Mouse (Mus musculus): ENCODE results near the gene Mgat4d.
"Not testable (repeated sequence)": the region's sequence is repeated elsewhere in the genome, so short reads cannot be mapped to it uniquely, and the experiment has no call there.

The Mgat4d gene

GRCm38 (mm10) chr8:83390006-83390701 is 41.9 kb downstream of the Mgat4d start:
- peak; percentile 70 for DNase-seq (ENCODE audit: low read depth, low spot score)

- peak; percentile 53 for DNase-seq (ENCODE audit: low read depth, low spot score)
Observed at GRCm38 (mm10) chr8:83392521-83392920, 44.2 kb downstream of the Mgat4d start.

DNA sequence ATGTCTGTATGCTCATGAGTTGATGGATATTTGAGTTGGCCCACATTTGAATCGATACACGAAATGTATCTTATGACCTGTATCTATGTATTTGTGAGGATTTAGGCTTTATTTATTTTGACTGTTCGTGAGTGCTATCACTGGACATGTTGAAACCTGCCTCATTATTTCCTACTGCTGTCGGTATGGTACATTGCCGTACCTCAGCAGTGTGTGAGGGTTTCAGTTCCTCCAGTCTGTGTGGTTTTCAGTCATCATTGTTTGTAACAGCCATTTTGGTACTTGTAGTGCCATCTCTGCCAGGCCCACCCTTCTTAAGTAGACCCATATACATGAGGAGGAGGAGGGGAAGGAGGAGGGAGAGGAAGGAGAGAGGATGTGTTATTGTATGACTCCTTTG is 46.1 kb downstream of the Mgat4d start:
- no peak for DNase-seq (ENCODE audit: low read depth, low spot score)

DNA sequence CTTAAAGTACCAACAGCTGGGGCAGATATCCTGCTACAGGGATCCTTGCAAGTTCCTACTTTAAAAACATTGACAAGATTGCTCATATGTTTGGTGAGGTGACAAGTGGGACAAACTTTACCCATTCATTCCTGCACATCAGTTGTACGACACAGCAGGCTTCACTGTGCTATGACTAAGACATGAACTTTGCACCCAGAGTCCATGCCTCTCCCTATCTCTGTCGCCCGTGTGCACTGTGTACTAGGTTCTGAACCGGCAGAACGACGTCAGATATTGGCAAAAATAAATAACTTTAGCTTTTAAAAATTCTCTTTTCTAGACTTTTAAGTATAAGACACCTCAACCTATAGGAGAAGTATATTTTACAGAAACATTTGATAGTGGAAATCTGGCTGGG is 48.4 kb downstream of the Mgat4d start:
- DNase-seq (ENCODE audit: low read depth, low spot score): no peak

- no peak for DNase-seq (ENCODE audit: low read depth, low spot score)
Observed at GRCm38 (mm10) chr8:83397726-83398125, 49.5 kb downstream of the Mgat4d start.

DNA sequence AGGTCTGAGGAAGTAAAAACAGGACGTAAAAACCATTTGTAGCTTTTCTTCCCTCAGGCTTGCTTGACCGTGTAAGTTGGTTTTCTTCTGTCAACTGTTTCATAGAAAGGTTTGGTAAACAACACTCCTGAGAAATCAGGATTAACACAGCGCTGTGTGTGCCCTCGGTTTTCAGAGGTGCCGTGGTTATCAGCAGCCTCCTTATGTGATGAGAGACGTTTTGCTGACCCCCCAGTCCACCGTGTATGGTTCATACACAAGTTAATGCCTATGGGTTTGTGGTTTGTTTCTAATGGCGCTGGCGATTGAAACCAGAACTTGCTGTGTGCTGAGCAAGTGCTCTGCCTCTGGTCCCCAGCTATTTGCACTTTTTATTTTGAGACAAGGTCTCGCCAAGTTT is 57.3 kb downstream of the Mgat4d start:
- no peak for DNase-seq (ENCODE audit: low read depth, low spot score)

GRCm38 (mm10) chr8:83406836-83407235 is 58.6 kb downstream of the Mgat4d start:
- DNase-seq (ENCODE audit: low read depth, low spot score): peak; percentile 74

DNA sequence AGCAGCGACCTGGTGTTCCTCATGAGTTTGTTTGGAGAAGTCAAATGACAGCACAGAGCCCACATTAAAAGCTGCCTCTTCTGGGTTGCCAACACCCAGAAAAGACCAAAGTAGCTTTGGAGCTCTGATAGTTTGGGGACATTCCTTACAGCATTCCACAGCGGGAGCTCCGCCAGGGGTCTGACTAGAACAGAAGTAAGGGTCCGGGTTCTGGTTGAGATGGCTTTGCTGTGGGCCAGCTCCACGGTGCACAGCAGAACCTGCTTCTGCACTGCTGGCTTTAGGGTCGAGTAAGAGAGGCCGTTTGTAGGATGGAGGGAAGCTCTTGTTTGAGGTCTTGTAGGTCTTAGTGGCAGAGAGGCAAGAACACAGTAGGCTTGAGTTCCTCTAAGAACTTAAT is 60.2 kb downstream of the Mgat4d start:
- no peak for DNase-seq (ENCODE audit: low read depth, low spot score)

DNA sequence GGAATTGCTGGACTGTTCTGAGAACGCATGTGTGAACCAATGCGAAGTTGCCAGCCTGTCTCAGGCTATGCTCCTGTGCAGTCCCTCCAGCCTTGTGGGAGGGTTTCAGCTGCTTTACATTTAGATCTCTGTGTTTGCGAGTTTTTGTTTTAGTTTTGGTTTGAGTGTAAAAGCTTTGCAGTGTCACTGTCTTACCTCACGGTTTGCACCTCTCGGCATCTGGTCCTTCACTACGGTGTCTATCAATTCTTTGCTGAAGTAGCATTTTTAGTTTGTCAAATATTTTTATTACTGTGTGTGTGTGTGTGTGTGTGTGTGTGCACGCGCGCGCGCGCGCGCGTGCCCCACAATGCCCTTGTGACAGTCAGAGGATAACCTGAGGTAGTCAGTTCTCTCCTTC is 68.6 kb downstream of the Mgat4d start:
- no peak for DNase-seq (ENCODE audit: low read depth, low spot score)

GRCm38 (mm10) chr8:83417970-83418369 is 69.7 kb downstream of the Mgat4d start:
- DNase-seq (ENCODE audit: low read depth, low spot score): no peak

- no peak for DNase-seq (ENCODE audit: low read depth, low spot score)
Observed at GRCm38 (mm10) chr8:83418805-83419516, 70.7 kb downstream of the Mgat4d start.

- DNase-seq (ENCODE audit: low read depth, low spot score): no peak
Observed at GRCm38 (mm10) chr8:83421354-83421753, 73.1 kb downstream of the Mgat4d start.

DNA sequence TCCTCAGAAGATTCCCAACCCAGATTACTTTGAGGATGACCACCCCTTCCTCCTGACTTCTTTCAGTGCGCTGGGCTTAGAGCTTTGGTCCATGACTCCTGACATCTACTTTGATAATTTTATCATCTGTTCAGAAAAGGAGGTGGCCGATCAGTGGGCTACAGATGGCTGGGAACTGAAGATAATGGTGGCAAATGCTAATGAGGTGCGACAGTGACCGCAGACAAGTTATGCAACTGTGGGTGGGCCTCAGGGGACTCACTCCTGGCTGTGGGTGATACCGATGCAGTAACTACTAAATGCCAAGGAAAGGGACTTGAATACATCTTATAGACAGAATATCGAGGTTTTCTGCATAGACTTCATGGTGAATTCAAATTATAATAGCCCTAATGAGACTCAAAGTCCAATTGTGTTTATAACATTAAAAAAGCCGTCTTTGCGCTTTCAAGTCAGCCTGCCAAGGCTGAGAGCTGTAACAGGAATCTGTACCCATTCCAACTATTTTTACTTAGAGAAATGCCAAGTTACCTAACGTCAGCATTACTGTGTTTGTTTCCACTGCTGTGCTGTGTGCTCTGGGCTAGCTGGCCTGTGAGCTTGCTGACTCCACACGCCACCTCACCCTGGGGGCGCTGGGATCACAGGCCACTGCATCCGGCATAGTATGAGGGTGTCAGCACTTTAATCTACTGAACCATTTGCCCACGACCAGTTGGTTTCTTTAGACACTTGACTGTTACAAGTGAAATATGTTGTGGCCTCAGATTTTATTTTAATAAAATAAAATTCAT is 75.0 kb downstream of the Mgat4d start:
- DNase-seq (ENCODE audit: low read depth, low spot score): no peak

DNA sequence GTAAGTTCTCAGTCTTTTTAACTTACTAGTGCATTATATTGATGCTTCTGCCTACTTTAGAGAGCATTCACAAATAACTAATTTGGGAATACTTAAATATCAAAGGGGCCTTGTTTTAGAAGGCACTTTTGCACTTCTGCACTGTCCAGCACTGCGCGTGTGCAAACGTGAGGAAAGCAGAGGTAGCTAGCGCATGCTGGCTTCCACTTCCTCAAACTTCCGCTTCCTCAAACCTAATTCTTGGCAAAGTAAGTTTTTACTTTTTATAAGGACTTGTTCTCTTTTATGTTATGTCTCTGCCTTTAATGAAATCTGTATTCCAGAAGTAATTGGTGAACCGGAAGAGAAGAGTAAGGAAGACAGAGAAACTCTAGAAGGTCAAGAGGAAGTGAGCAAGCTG is 76.9 kb downstream of the Mgat4d start:
- DNase-seq (ENCODE audit: low read depth, low spot score): no peak

DNA sequence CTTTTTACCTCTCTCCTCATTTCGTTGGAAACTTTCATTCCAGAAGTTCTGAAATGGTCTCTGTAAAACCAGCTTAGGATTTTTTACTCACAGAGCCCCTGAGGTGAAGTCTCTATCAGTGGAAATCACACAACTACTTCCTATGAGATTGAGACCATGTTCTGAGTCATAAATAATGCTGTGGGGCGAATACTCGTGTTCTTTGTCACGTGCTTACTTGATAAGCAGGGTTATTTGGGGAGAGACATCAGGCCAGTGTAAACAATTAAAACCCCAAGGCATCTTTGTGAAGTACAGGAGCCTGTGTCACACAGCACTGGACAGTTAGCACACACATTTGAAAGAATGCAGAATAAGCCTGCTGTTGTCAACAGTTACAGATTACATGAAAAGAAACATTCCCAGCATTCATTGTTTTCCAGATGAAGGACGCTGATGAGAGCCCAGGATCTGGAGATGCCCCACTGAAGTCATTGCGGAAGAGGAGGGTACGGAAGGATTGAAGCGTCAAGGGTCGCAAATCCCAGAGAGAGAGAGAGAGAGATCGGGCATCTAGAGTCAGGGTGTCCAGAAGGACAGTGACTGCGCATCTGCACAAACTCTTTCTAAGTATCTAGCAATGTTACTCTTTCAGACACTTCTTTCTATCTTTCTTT is 78.0 kb downstream of the Mgat4d start:
- DNase-seq (ENCODE audit: low read depth, low spot score): peak; percentile 84

GRCm38 (mm10) chr8:83426949-83427348 is 78.7 kb downstream of the Mgat4d start:
- DNase-seq (ENCODE audit: low read depth, low spot score): no peak

- DNase-seq (ENCODE audit: low read depth, low spot score): not testable (repeated sequence)
Observed at GRCm38 (mm10) chr8:83428621-83429020, 80.3 kb downstream of the Mgat4d start.

GRCm38 (mm10) chr8:83429071-83429524 is 80.8 kb downstream of the Mgat4d start:
- DNase-seq (ENCODE audit: low read depth, low spot score): peak; percentile 90
